Mouse (Mus musculus): ENCODE measurements around the gene Crtac1. TPM values are rescaled to one million over a fixed set of nuclear protein-coding genes. Genes with fewer than 3 reads are reported as not detected.

Crtac1 gene
- total and polyA plus RNA-seq, 3 experiments: not detected

DNA sequence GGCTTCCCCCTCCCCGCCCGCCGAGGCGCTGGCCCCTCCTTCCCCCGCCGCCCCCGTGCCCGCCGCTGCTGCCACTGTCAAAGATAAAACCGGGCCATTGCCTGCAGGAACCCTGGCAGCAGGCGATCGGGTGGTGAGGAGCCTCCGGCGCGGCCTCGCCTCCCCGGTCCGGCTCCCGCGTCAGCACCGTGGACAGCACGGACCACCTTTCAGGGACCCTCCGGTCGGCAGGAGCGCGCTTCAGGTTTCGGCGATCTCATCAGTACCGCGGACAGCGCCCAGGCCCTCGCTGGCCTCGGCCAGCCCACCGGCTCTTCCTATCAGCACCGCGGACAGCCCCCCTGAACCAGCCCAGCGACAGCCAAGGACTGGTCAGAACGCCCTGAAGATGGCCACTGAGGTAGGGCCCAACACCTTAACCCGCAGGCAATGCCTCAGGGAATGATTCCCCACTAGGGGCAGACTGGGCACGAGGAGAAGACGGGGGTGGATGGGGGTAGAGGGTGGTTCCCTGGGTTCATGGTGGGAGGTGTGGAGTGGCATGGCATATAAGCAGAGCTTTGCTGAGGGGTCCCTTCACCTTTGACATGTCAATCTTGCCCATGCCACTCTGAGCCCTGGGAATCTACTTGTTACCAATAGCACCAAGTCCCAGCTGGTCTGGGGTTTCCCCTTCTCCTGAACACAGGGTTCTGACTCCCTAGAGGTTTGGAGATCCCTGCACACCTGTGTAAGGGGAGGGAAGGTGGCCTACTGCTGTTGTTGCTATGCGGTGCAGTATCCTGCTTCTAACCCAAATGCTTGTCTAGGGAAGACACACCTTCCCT, 175.6 kb downstream of the Crtac1 start:
- TF ChIP-seq MEF2A (IDR thresholded peaks at IDR 0.05; ENCODE audit: borderline replicate concordance, low read depth, low read length): no peak
- TF ChIP-seq GABPA (IDR thresholded peaks at IDR 0.05; ENCODE audit: insufficient replicate concordance, low read depth, low read length): no peak
- no peak for TF ChIP-seq BHLHE40 (IDR thresholded peaks at IDR 0.05; ENCODE audit: low read depth, low read length)
- no peak for TF ChIP-seq KAT2A (IDR thresholded peaks at IDR 0.05; ENCODE audit: insufficient replicate concordance, low read length)
- no peak for TF ChIP-seq MYC (IDR thresholded peaks at IDR 0.05; ENCODE audit: low read depth, low read length)
- TF ChIP-seq MAFK (IDR thresholded peaks at IDR 0.05; ENCODE audit: insufficient replicate concordance, low read length): no peak
- TF ChIP-seq NRF1 (IDR thresholded peaks at IDR 0.05; ENCODE audit: low read depth, low read length): no peak
- TF ChIP-seq JUND (conservative IDR thresholded peaks at IDR 0.05; ENCODE audit: low read depth, low read length): no peak
- 0 out of 2 replicates have a peak, but pooled peaks have one; percentile 16 for TF ChIP-seq TCF12 (IDR thresholded peaks at IDR 0.05; ENCODE audit: low read depth, low read length)
- TF ChIP-seq USF1 (IDR thresholded peaks at IDR 0.05; ENCODE audit: low read depth, low read length): no peak
- TF ChIP-seq IRF4 (IDR thresholded peaks at IDR 0.05; ENCODE audit: low read depth, low read length): no peak
- TF ChIP-seq CTCF (conservative IDR thresholded peaks at IDR 0.05 in 1 of 2, IDR thresholded peaks at IDR 0.05 in 1 of 2; ENCODE audit: low read depth in 2 of 2, low read length in 2 of 2): no peak
- TF ChIP-seq ZC3H11A (IDR thresholded peaks at IDR 0.05; ENCODE audit: low read depth, low read length): no peak
- no peak for TF ChIP-seq ELF1 (IDR thresholded peaks at IDR 0.05; ENCODE audit: low read depth, low read length)
- TF ChIP-seq USF2 (conservative IDR thresholded peaks at IDR 0.05; ENCODE audit: low read depth, low read length): no peak
- TF ChIP-seq MXI1 (IDR thresholded peaks at IDR 0.05; ENCODE audit: low read depth, low read length): peak; percentile 79; the same call in 1 of the 2 replicates
- peak; percentile 54; the same call in 1 of the 2 replicates for TF ChIP-seq SIN3A (IDR thresholded peaks at IDR 0.05; ENCODE audit: low read length)
- TF ChIP-seq ZMIZ1 (IDR thresholded peaks at IDR 0.05; ENCODE audit: low read depth, low read length): no peak
- 0 out of 2 replicates have a peak, but pooled peaks have one; percentile 16 for TF ChIP-seq EP300 (IDR thresholded peaks at IDR 0.05; ENCODE audit: low read length)
- no peak for TF ChIP-seq POLR2AphosphoS2 (IDR thresholded peaks at IDR 0.05; ENCODE audit: low read depth, low read length)
- no peak for TF ChIP-seq RAD21 (IDR thresholded peaks at IDR 0.05; ENCODE audit: low read depth, low read length)
- no peak for TF ChIP-seq ETS1 (conservative IDR thresholded peaks at IDR 0.05; ENCODE audit: low read depth, low read length)
- no peak for TF ChIP-seq POLR2A (IDR thresholded peaks at IDR 0.05; ENCODE audit: low read depth, low read length)
- no peak for TF ChIP-seq CHD1 (IDR thresholded peaks at IDR 0.05; ENCODE audit: low read depth, low read length)
- DNase-seq (ENCODE audit: extremely low read depth): no peak
- Histone ChIP-seq H3K27ac (ENCODE audit: insufficient read depth, low read depth) (no peak overlapping the region), H3K4me2 (ENCODE audit: insufficient read depth, low read depth, poor library complexity, severe bottlenecking) (no peak overlapping the region), H3K9ac (ENCODE audit: insufficient read depth, low read depth) (no peak overlapping the region), H3K27me3 (replicated peaks) (peaks cover 21% of the 10 kb centered on the region), H3K4me1 (ENCODE audit: control insufficient read depth in 1 of 2, insufficient read depth in 2 of 2) (peaks cover 13 to 34% of the 10 kb centered on the region in 2 experiments), H3K79me2 (replicated peaks; ENCODE audit: control insufficient read depth, extremely low read depth, insufficient read depth, poor library complexity, severe bottlenecking) (no peaks in the 10 kb centered on the region), H3K36me3 (replicated peaks in 1 of 2; ENCODE audit: control insufficient read depth in 1 of 2, insufficient read depth in 1 of 2, low read length in 1 of 2) (no peaks in the 10 kb centered on the region), H3K9me3 (replicated peaks; ENCODE audit: low read length) (no peaks in the 10 kb centered on the region), H3K4me3 (replicated peaks in 1 of 3; ENCODE audit: low read depth in 2 of 3, low read length in 2 of 3, poor library complexity in 1 of 3) (no peak overlapping the region)
- in situ Hi-C loops (cut with MboI; ENCODE audit: low pct_ligation_motif_present, low pct_unique_long_range_greater_than_20kb, low sequenced_read_pairs) (no loop called here), dilution Hi-C loops (cut with MboI; ENCODE audit: extremely low pct_ligation_motif_present, extremely low pct_unique_long_range_greater_than_20kb, low sequenced_read_pairs) (no loop called here)

Measured in CH12.LX (cell line).